Mouse (Mus musculus): ENCODE data around the gene Vmn1r193.
"Not testable (repeated sequence)": the region's sequence is repeated elsewhere in the genome, so short reads cannot be mapped to it uniquely, and the experiment has no call there.

The Vmn1r193 gene

GRCm38 (mm10) chr13:22223060-22223459 is at the start of gene Vmn1r193:
Gene Vmn1r193, minus strand, starts transcription at chr13:22223160.
- not testable (repeated sequence) for ATAC-seq (ENCODE audit: low TSS enrichment)

- ATAC-seq (ENCODE audit: low TSS enrichment), result no peak
Measured at GRCm38 (mm10) chr13:22271721-22272120, 48.8 kb upstream of the Vmn1r193 start.

- not testable (repeated sequence) for ATAC-seq (ENCODE audit: low TSS enrichment)
Measured at GRCm38 (mm10) chr13:22270222-22270621, 47.3 kb upstream of the Vmn1r193 start, which contains the start of gene Vmn1r195. Gene Vmn1r195, plus strand, starts transcription at chr13:22270522.

- no peak for ATAC-seq (ENCODE audit: low TSS enrichment)
Measured at GRCm38 (mm10) chr13:22243915-22244314, 21.0 kb upstream of the Vmn1r193 start, which contains the start of gene Vmn1r194. Gene Vmn1r194, plus strand, starts transcription at chr13:22244215.

- ATAC-seq (ENCODE audit: low TSS enrichment), result not testable (repeated sequence)
Measured at GRCm38 (mm10) chr13:22192756-22193155, 30.2 kb downstream of the Vmn1r193 start.

- no peak for ATAC-seq (ENCODE audit: low TSS enrichment)
Measured at GRCm38 (mm10) chr13:22191041-22191440, 31.9 kb downstream of the Vmn1r193 start, which contains the start of gene Vmn1r192. Gene Vmn1r192, minus strand, starts transcription at chr13:22191141.

- no peak for ATAC-seq (ENCODE audit: low TSS enrichment)
Measured at GRCm38 (mm10) chr13:22190385-22190784, 32.6 kb downstream of the Vmn1r193 start.

- ATAC-seq (ENCODE audit: low TSS enrichment), result no peak
Measured at GRCm38 (mm10) chr13:22189313-22189712, 33.6 kb downstream of the Vmn1r193 start.

- ATAC-seq (ENCODE audit: low TSS enrichment), result no peak
Measured at GRCm38 (mm10) chr13:22183869-22184268, 39.1 kb downstream of the Vmn1r193 start, which contains the start of gene Vmn1r191. Gene Vmn1r191, minus strand, starts transcription at chr13:22183969.

GRCm38 (mm10) chr13:22168416-22168815 is 54.5 kb downstream of the Vmn1r193 start:
- ATAC-seq (ENCODE audit: low TSS enrichment), result no peak

Measured in frontal cortex, adult (tissue).